Mouse (Mus musculus) megakaryocyte, embryonic 14.5 days (primary cell): ENCODE measurements around the gene Kank1.

Experiments used
- FLI1 ChIP-seq: IDR thresholded peaks from 2 replicates; pipeline ENCODE4 v1.6.1; 2012; ENCODE audit warnings: low read length, inconsistent platforms, mixed read lengths
- GATA1 ChIP-seq: IDR thresholded peaks from 3 replicates; pipeline ENCODE4 v1.6.1; 2012; ENCODE audit warnings: mixed read lengths, low read length, inconsistent platforms, borderline replicate concordance

DNA sequence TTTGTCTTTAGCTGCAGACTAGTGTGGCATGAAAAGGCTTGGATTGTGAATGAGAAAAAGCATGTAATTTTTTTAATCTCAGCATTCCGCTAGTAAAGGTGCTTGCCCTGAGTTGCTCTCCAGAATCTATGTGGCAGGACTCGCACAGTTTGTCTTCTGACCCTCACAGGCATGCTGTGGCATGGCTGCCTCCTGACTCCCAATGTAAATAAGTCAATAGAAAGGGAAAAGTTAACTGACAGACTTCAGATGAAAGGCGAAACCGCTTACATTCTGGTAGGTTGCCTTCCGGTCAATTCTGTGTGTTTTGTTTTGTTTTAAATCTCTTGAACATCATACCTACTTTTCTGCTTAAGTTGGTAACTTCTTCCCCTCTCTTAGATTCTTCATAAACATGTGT is 64.4 kb downstream of the Kank1 start:
- TF ChIP-seq GATA1 (no peak), FLI1 (no peak)
